Mouse (Mus musculus) cerebellum, adult 8-10 months (tissue): ENCODE measurements around the gene Dhrs7c.

ENCODE experiments used
- DNase-seq: peaks from one replicate; pipeline ENCODE4 v3.0.0; 2022

Dhrs7c gene

DNA sequence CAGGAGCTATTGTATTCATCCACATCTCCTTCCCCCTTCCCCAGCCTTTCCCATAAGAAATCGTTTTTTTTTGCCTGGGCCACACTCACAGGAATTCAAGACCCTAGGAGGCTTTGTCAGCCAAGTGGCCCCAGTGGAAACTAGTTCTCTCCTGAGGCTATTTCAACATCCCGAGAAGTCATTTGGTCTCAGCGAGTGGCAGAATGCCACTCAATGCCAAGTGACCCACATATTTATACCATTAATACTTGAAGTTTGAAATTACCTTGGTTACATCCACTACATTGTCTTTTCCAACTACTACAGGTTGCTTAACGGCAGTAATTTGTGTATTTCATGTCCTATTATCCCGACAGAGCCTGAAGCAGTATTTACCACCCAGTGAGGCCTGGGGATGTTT, 53.8 kb downstream of the Dhrs7c start:
- no peak for DNase-seq

DNA sequence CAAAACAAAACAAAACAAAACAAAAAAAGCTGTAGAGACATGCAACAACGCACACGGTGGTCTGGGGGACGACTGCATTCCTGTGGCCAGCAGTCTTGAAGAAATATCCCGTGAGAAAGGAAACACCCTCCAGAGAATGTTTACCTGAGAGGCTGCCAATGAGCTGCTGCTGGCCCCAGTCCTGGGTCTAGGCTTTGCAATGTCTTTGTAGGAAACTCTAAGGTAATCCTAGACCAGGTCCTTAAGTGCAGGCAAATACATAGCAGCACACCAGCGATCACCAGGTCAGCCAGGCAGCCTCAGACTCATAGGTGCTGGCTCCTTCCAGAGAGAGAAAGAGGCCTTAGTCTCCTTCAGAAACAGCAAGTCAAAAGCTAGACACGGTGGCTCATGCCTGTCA, 56.0 kb downstream of the Dhrs7c start:
- no peak for DNase-seq

DNA sequence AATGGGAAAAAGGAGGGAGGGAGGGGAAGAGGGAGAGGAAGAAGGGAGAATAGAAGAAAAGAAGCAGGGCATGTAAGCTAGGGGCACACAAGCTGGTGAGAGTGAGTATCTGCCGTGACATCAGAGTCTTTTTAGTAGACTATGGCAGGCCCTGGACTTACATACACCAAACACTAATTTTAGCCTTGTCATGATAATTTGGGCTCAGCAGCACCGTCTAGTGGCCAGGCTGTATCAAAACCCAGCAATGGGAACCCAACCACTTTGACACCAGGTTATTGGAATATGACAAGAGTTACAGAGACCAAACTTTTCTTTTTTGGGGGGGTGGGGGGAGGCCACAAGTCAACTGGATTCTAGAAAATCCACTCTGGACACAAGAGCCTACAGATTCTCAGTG, 57.0 kb downstream of the Dhrs7c start:
- DNase-seq = no peak

DNA sequence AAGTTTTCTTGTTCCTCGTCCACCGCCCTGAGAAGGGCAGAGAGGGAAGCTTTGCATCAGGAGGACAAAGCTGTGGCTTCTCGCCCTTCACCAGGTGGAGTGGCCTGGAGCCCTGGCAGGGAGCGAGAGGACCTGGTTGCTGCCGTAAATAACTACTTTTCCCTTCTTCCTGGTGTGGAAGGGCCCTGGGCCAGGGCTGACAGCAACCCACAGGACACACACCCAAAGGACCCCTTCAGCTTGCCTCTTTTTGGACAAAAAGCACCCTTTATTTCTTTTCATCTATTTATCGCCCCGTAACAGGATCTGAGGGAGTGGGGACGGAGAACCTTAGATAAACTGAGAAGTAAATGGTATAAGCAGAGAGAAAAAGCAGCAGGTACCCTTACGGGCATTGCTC, 60.5 kb downstream of the Dhrs7c start:
- no peak for DNase-seq

DNA sequence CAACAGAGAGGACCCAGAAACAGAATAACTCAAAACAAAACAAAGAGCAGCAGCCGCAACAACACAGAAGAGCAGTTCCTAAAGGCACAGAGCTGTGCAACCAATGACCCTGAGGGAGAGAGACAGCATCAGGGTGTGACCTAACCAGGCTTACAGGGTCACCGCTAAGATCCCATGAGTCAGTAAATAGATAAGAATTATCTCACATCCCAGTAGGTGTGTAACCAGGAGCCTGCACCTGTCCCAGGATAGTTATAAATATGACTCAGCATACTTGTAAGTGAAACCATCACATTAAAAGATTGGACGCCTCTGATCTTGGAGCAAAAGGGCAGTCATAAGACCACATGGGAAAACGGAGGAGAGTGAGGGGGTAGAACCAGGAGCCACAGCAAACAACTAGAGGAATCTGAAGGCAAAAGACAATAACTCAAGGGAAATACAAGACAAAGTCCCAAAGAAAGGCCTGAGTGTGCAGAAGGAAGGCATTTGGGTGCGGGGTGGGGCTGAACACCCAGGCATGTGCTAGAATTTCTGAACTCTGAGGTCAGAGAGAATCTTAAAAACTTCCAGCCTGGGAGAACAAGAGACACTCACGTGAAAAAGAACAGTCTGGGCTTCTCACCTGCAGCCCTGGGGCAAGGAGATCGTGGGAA, 62.9 kb downstream of the Dhrs7c start:
- no peak for DNase-seq

DNA sequence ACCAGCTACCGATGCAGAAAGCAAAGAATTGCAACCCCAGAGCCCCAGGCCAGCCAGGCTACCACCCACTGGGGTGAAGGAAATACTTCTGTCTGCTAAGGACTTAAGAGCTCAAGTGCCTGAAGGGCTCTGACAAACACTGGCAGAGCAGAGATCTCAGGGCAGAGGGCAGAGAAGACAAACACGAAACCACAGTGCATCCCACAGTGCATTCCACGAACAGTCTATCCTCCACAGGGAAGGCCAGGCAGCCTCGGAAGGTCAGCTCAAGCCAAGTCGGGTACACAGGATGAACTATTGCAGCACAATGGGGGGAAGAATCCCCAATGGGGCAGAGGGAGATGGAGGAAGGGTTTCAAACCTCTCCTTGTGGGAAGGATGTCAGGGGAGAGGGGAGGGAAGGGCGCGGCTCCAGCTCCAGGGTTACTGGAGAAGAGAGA, 63.4 kb downstream of the Dhrs7c start:
- DNase-seq = no peak

DNA sequence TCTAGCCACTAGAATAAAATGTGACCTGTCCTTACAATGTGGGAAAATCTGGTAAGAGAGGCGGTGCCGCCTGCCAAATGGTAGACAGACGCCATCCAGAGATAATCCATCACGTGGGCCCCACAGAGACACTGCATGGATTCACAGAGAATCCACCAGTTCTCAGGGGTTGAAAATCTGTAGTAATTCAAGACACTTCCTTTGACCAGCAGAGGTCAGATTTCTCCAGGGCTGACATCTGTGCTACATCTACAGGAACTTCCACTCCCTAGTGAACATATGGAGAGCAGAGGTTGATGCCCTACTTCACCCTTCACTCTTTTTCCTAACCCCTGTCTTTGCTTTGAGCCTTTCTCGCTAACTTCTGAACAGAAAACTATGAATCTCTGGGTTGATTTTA, 67.1 kb downstream of the Dhrs7c start:
- DNase-seq = no peak
